In genomic region chr5:28329024-28329806, GRCm38 (mm10) we compare ENCODE assay signal across 8 mouse cellular contexts. TPM values are rescaled to one million over a fixed set of nuclear protein-coding genes. Genes with fewer than 3 reads are reported as not detected.
DNase-seq lines count a peak whose midpoint lies in the region; ATAC-seq lines count a peak whose summit lies in the region.

No protein-coding gene starts in this region.

- intact Hi-C loops in left cerebral cortex, postnatal 36 days (cut with DNase I) = no loop called here

- 70% methylated on average over 7 of the region's 7 CpGs for WGBS in liver, embryonic 12.5 days (ENCODE audit: insufficient replicate concordance)

- H3K9me3 ChIP-seq in liver, embryonic 12.5 days (replicated peaks) = no peaks in the 10 kb centered on the region

- H3K4me2 ChIP-seq in liver, embryonic 12.5 days = no peak overlapping the region

- H3K4me3 ChIP-seq in liver, embryonic 12.5 days = no peak overlapping the region

- peaks cover 35% of the 10 kb centered on the region for H3K36me3 ChIP-seq in liver, embryonic 12.5 days

- no peak overlapping the region for H3K27ac ChIP-seq in liver, embryonic 12.5 days

- peaks cover 35% of the 10 kb centered on the region for H3K4me1 ChIP-seq in liver, embryonic 12.5 days

- no peak for ATAC-seq in liver, embryonic 12.5 days

- peak; percentile 23 for DNase-seq in liver
- DNase-seq in brain, adult 2 months (ENCODE audit: low read depth, low spot score) = peak; percentile 76
- DNase-seq in kidney, adult 8-10 months = peak; percentile 12 to 29
- peak; percentile 31 to 76 for DNase-seq in natural killer cell, adult 2 months (ENCODE audit: low spot score in 2 of 2)
- no peak for DNase-seq in yolk sac, embryonic 10.5 days (ENCODE audit: low spot score)
- DNase-seq in urinary bladder, postnatal 10 days (ENCODE audit: low spot score) = no peak
- DNase-seq in left cerebral cortex, postnatal 36 days (ENCODE audit: low spot score in 2 of 2) = no peak

- no peaks in the 10 kb centered on the region for H3K27me3 ChIP-seq in liver, embryonic 12.5 days (replicated peaks)

- no peak overlapping the region for H3K9ac ChIP-seq in liver, embryonic 12.5 days

RNA-seq across cellular contexts. Expression of gene Rbm33, which starts 12.3 kb away (rescaled TPM):
- polyA plus RNA-seq in liver, embryonic 12.5 days (2016; fragmentation: Nextera tagmentation; extraction: Ambion mirVana) = 10.7 and 11.7 TPM in 2 replicates
- total RNA-seq in left cerebral cortex, postnatal 36 days (2021) = 10 to 100 TPM; 55.7 to 85.0 TPM

Comparison
In these comparisons a context has a peak if more than half of its experiments do, and no peak if none do; other contexts are left out.
1. DNase-seq: peak in liver (single experiment), brain, adult 2 months (single experiment), kidney, adult 8-10 months (2 of 2) and natural killer cell, adult 2 months (2 of 2); none in yolk sac, embryonic 10.5 days (single experiment), urinary bladder, postnatal 10 days (single experiment) and left cerebral cortex, postnatal 36 days (0 of 2).